Mouse (Mus musculus) neural tube, embryonic 12.5 days (tissue): ENCODE data around the gene Xlr5a. TPM values are rescaled to one million over a fixed set of nuclear protein-coding genes. Genes with fewer than 3 reads are reported as not detected.
A peak's percentile ranks its signal among the peaks of the same experiment; 100 is the strongest.
"Not testable (repeated sequence)": the region's sequence is repeated elsewhere in the genome, so short reads cannot be mapped to it uniquely, and the experiment has no call there.

Source experiments
- ATAC-seq: fragments of 200-750 bp; cut with Nextera tagmentation; 2 replicates; pipeline ENCODE4 v1.8.0; 2017; ENCODE audit warnings: low read depth, mild to moderate bottlenecking, moderate TSS enrichment, moderate library complexity; ENCODE audit not compliant: low FRiP score
- H3K27ac ChIP-seq: fragments of 300-500 bp; sonication (generic); 2 replicates; pipeline ENCODE4 v1.5.1; 2016
- H3K27me3 ChIP-seq: fragments of 300-500 bp; sonication (generic); replicated peaks from 2 replicates; pipeline ENCODE4 v1.6.1; 2016; ENCODE audit warnings: mild to moderate bottlenecking
- H3K36me3 ChIP-seq: fragments of 300-500 bp; sonication (generic); 2 replicates; pipeline ENCODE4 v1.6.1; 2016; ENCODE audit warnings: mild to moderate bottlenecking
- H3K4me1 ChIP-seq: fragments of 300-500 bp; sonication (generic); 2 replicates; pipeline ENCODE4 v1.6.1; 2016
- H3K4me2 ChIP-seq: fragments of 300-500 bp; sonication (generic); replicated peaks from 2 replicates; pipeline ENCODE4 v1.6.1; 2016; ENCODE audit warnings: mild to moderate bottlenecking
- H3K4me3 ChIP-seq: fragments of 300-500 bp; sonication (generic); 2 replicates; pipeline ENCODE4 v1.5.1; 2016
- H3K9ac ChIP-seq: fragments of 300-500 bp; sonication (generic); 2 replicates; pipeline ENCODE4 v1.6.1; 2016; ENCODE audit warnings: mild to moderate bottlenecking
- H3K9me3 ChIP-seq: fragments of 300-500 bp; sonication (generic); 2 replicates; pipeline ENCODE4 v1.6.1; 2016; ENCODE audit warnings: mild to moderate bottlenecking
- WGBS: fragments of 180-500 bp; shearing (Covaris S2); methylation state at CpG from one replicate; pipeline ENCODE4 v1.1.7; 2016; 5-methylcytosine and 5-hydroxymethylcytosine counted together
- polyA plus RNA-seq: library from polyadenylated mRNA; unstranded; fragments of >200 nt; fragmentation: Nextera tagmentation; extraction: Ambion mirVana; gene quantifications from 2 replicates; pipeline ENCODE4 v1.2.1, GENCODE M21; 2016

Gene Xlr5a
- not detected in 2 replicates for polyA plus RNA-seq

GRCm38 (mm10) chrX:73292876-73293275 lies at the start of gene Xlr5a, which contains the start of gene Xlr5c:
TSS of gene Xlr5a (minus strand) at chrX:73292976.
TSS of gene Xlr5c (minus strand) at chrX:73292976.
- WGBS, result 91% methylated on average over 13 of the region's 17 CpGs
- not testable (repeated sequence) for H3K4me3 ChIP-seq, H3K9ac ChIP-seq, ATAC-seq, H3K27me3 ChIP-seq, H3K36me3 ChIP-seq, H3K9me3 ChIP-seq, H3K4me2 ChIP-seq, H3K4me1 ChIP-seq, H3K27ac ChIP-seq

GRCm38 (mm10) chrX:73342483-73342895 lies 49.7 kb upstream of the Xlr5a start, which contains the start of gene Zfp275:
TSS of gene Zfp275 (plus strand) at chrX:73342621.
- Histone ChIP-seq H3K27ac (0 out of 2 replicates have a peak within 1 kb of the TSS, but pooled peaks have one; percentile 32), H3K9ac (peak within 1 kb of the TSS; percentile 61), H3K36me3 (no peaks in the 10 kb centered on the region), H3K4me3 (peak within 1 kb of the TSS; percentile 44), H3K27me3 (no peaks in the 10 kb centered on the region), H3K4me1 (no peaks in the 10 kb centered on the region), H3K9me3 (no peaks in the 10 kb centered on the region), H3K4me2 (peak within 1 kb of the TSS; percentile 65)
- 19% methylated on average over 36 of the region's 37 CpGs for WGBS
- peak; percentile 89 for ATAC-seq

GRCm38 (mm10) chrX:73342068-73342467 lies 49.3 kb upstream of the Xlr5a start:
- 39% methylated on average over 3 of the region's 3 CpGs for WGBS
- Histone ChIP-seq H3K4me3 (peak overlapping the region; percentile 44), H3K4me2 (peak overlapping the region; percentile 65), H3K9ac (peak overlapping the region; percentile 61; the same call in 1 of the 2 replicates), H3K27ac (no peak overlapping the region), H3K36me3 (no peaks in the 10 kb centered on the region), H3K4me1 (no peaks in the 10 kb centered on the region), H3K27me3 (no peaks in the 10 kb centered on the region), H3K9me3 (no peaks in the 10 kb centered on the region)
- ATAC-seq, result peak; percentile 7; the same call in 1 of the 2 replicates

- ATAC-seq, result no peak
- Histone ChIP-seq H3K4me3 (no peak overlapping the region), H3K36me3 (no peaks in the 10 kb centered on the region), H3K9ac (no peak overlapping the region), H3K4me2 (no peak overlapping the region), H3K27ac (no peak overlapping the region), H3K27me3 (no peaks in the 10 kb centered on the region), H3K9me3 (no peaks in the 10 kb centered on the region), H3K4me1 (no peaks in the 10 kb centered on the region)
- 64% methylated on average over 1 of the region's 1 CpGs for WGBS
Observed at GRCm38 (mm10) chrX:73341473-73341872, 48.7 kb upstream of the Xlr5a start.

- H3K4me3 ChIP-seq, result no peak within 1 kb of the TSS
- no peak for ATAC-seq
- no peaks in the 10 kb centered on the region for H3K36me3 ChIP-seq
- WGBS, result 90% methylated on average over 4 of the region's 4 CpGs
- no peaks in the 10 kb centered on the region for H3K27me3 ChIP-seq
- H3K4me1 ChIP-seq, result no peaks in the 10 kb centered on the region
- no peak within 1 kb of the TSS for H3K27ac ChIP-seq
- no peak within 1 kb of the TSS for H3K4me2 ChIP-seq
- no peak within 1 kb of the TSS for H3K9ac ChIP-seq
- H3K9me3 ChIP-seq, result no peaks in the 10 kb centered on the region
Observed at GRCm38 (mm10) chrX:73336740-73337139, 44.0 kb upstream of the Xlr5a start, which contains the start of gene Gm45015. TSS of gene Gm45015 (minus strand) at chrX:73336840.

- Histone ChIP-seq H3K36me3 (no peaks in the 10 kb centered on the region), H3K27ac (no peak overlapping the region), H3K9ac (no peak overlapping the region), H3K4me1 (no peaks in the 10 kb centered on the region), H3K27me3 (no peaks in the 10 kb centered on the region), H3K4me3 (no peak overlapping the region), H3K9me3 (no peaks in the 10 kb centered on the region), H3K4me2 (no peak overlapping the region)
- no peak for ATAC-seq
Observed at GRCm38 (mm10) chrX:73333548-73333947, 40.8 kb upstream of the Xlr5a start.

- Histone ChIP-seq H3K4me3 (no peak overlapping the region), H3K27ac (no peak overlapping the region), H3K36me3 (no peaks in the 10 kb centered on the region), H3K9ac (no peak overlapping the region), H3K4me1 (no peaks in the 10 kb centered on the region), H3K4me2 (no peak overlapping the region), H3K27me3 (no peaks in the 10 kb centered on the region), H3K9me3 (no peaks in the 10 kb centered on the region)
- WGBS, result 85% methylated on average over 2 of the region's 2 CpGs
- no peak for ATAC-seq
Observed at GRCm38 (mm10) chrX:73327215-73327614, 34.4 kb upstream of the Xlr5a start.

GRCm38 (mm10) chrX:73321029-73321428 lies 28.3 kb upstream of the Xlr5a start:
- Histone ChIP-seq H3K27ac (no peak overlapping the region), H3K9me3 (no peaks in the 10 kb centered on the region), H3K9ac (no peak overlapping the region), H3K36me3 (no peaks in the 10 kb centered on the region), H3K4me2 (no peak overlapping the region), H3K4me1 (no peaks in the 10 kb centered on the region), H3K27me3 (no peaks in the 10 kb centered on the region), H3K4me3 (no peak overlapping the region)
- no peak for ATAC-seq
- 77% methylated on average over 3 of the region's 3 CpGs for WGBS

- ATAC-seq, result no peak
- Histone ChIP-seq H3K27ac (no peak overlapping the region), H3K4me3 (no peak overlapping the region), H3K4me1 (no peaks in the 10 kb centered on the region), H3K9ac (no peak overlapping the region), H3K9me3 (no peaks in the 10 kb centered on the region), H3K36me3 (no peaks in the 10 kb centered on the region), H3K4me2 (no peak overlapping the region), H3K27me3 (no peaks in the 10 kb centered on the region)
- WGBS, result 34% methylated on average over 3 of the region's 3 CpGs
Observed at GRCm38 (mm10) chrX:73312522-73312921, 19.7 kb upstream of the Xlr5a start.

- not testable (repeated sequence) for H3K27ac ChIP-seq, ATAC-seq, H3K9ac ChIP-seq, H3K4me3 ChIP-seq, H3K4me1 ChIP-seq, H3K9me3 ChIP-seq, H3K36me3 ChIP-seq, H3K27me3 ChIP-seq, H3K4me2 ChIP-seq
- WGBS, result 81% methylated on average over 10 of the region's 10 CpGs
Observed at GRCm38 (mm10) chrX:73295745-73296144, 3.0 kb upstream of the Xlr5a start.

GRCm38 (mm10) chrX:73265270-73265669 lies 27.5 kb downstream of the Xlr5a start, which contains the start of gene Xlr3c:
TSS of gene Xlr3c (minus strand) at chrX:73265390.
- not testable (repeated sequence) for H3K9ac ChIP-seq, H3K36me3 ChIP-seq, H3K4me2 ChIP-seq, ATAC-seq, H3K4me1 ChIP-seq, H3K9me3 ChIP-seq, H3K27me3 ChIP-seq, H3K4me3 ChIP-seq, H3K27ac ChIP-seq
- 88% methylated on average over 14 of the region's 14 CpGs for WGBS

- not testable (repeated sequence) for H3K27ac ChIP-seq, H3K9ac ChIP-seq, H3K4me3 ChIP-seq, H3K4me1 ChIP-seq, H3K36me3 ChIP-seq, H3K27me3 ChIP-seq, H3K9me3 ChIP-seq, ATAC-seq, H3K4me2 ChIP-seq
- WGBS, result 81% methylated on average over 1 of the region's 2 CpGs
Observed at GRCm38 (mm10) chrX:73262428-73262827, 30.3 kb downstream of the Xlr5a start.

GRCm38 (mm10) chrX:73242821-73243325 lies 49.9 kb downstream of the Xlr5a start, which contains the start of gene Xlr4c:
TSS of gene Xlr4c (minus strand) at chrX:73243130.
- H3K9me3 ChIP-seq, H3K36me3 ChIP-seq, H3K9ac ChIP-seq, H3K4me3 ChIP-seq, H3K27ac ChIP-seq, H3K4me2 ChIP-seq, H3K27me3 ChIP-seq, H3K4me1 ChIP-seq, ATAC-seq: not testable (repeated sequence)
- WGBS, result 87% methylated on average over 14 of the region's 14 CpGs
